Mouse (Mus musculus): ENCODE measurements around the gene Rbm19.

- TF ChIP-seq CTCF (IDR thresholded peaks at IDR 0.05; ENCODE audit: borderline replicate concordance, insufficient read depth, low read length) (no peak), POLR2A (IDR thresholded peaks at IDR 0.05; ENCODE audit: low read depth, low read length) (no peak)
These were observed 20.8 kb downstream of the Rbm19 start for GRCm38 (mm10) chr5:120137038-120137437.

Measured in embryonic fibroblast, embryonic 13.5 days (primary cell).